Mouse (Mus musculus) lung, embryonic 16.5 days (tissue): ENCODE results near the gene Rnf34. TPM values are rescaled to one million over a fixed set of nuclear protein-coding genes. Genes with fewer than 3 reads are reported as not detected.

Source experiments
- ATAC-seq: fragments of 200-750 bp; cut with Nextera tagmentation; 2 replicates; pipeline ENCODE4 v1.8.0; 2017; ENCODE audit warnings: low read depth, mild to moderate bottlenecking, moderate library complexity
- H3K27ac ChIP-seq: fragments of 300-500 bp; sonication (generic); 2 replicates; pipeline ENCODE4 v1.5.1; 2014; ENCODE audit warnings: mild to moderate bottlenecking, control low read depth, low read length
- H3K27me3 ChIP-seq: fragments of 300-500 bp; sonication (generic); 2 replicates; pipeline ENCODE4 v1.6.1; 2014; ENCODE audit warnings: low read depth, low read length, mixed read lengths; ENCODE audit not compliant: control insufficient read depth, insufficient read depth
- H3K36me3 ChIP-seq: fragments of 300-500 bp; sonication (generic); 2 replicates; pipeline ENCODE4 v1.6.1; 2014; ENCODE audit warnings: low read length; ENCODE audit not compliant: control insufficient read depth, insufficient read depth
- H3K4me1 ChIP-seq: fragments of 300-500 bp; sonication (generic); replicated peaks from 2 replicates; pipeline ENCODE4 v1.6.1; 2014; ENCODE audit warnings: low read length, mixed read lengths; ENCODE audit not compliant: control insufficient read depth, insufficient read depth
- H3K4me2 ChIP-seq: fragments of 300-500 bp; sonication (generic); 2 replicates; pipeline ENCODE4 v1.6.1; 2014; ENCODE audit warnings: low read depth, low read length, control low read depth
- H3K4me3 ChIP-seq: fragments of 300-500 bp; sonication (generic); 2 replicates; pipeline ENCODE4 v1.5.1; 2014; ENCODE audit warnings: mild to moderate bottlenecking, low read length, control low read depth
- H3K9ac ChIP-seq: fragments of 300-500 bp; sonication (generic); 2 replicates; pipeline ENCODE4 v1.6.1; 2014; ENCODE audit warnings: low read length, control low read depth
- H3K9me3 ChIP-seq: fragments of 300-500 bp; sonication (generic); 2 replicates; pipeline ENCODE4 v1.6.1; 2016; ENCODE audit warnings: low read length; ENCODE audit not compliant: control insufficient read depth
- WGBS: fragments of 180-500 bp; shearing (Covaris S2); extraction: QIAGEN DNeasy Blood & Tissue Kit; methylation state at CpG from one replicate; pipeline ENCODE4 v1.1.7; 2014; 5-methylcytosine and 5-hydroxymethylcytosine counted together
- polyA plus RNA-seq: library from polyadenylated mRNA; unstranded; fragments of >200 nt; fragmentation: Nextera tagmentation; extraction: Ambion mirVana; gene quantifications from 2 replicates; pipeline ENCODE4 v1.2.1, GENCODE M21; 2015

The Rnf34 gene
- polyA plus RNA-seq, 1 experiment from 2014 or later, result 29.1 TPM

DNA sequence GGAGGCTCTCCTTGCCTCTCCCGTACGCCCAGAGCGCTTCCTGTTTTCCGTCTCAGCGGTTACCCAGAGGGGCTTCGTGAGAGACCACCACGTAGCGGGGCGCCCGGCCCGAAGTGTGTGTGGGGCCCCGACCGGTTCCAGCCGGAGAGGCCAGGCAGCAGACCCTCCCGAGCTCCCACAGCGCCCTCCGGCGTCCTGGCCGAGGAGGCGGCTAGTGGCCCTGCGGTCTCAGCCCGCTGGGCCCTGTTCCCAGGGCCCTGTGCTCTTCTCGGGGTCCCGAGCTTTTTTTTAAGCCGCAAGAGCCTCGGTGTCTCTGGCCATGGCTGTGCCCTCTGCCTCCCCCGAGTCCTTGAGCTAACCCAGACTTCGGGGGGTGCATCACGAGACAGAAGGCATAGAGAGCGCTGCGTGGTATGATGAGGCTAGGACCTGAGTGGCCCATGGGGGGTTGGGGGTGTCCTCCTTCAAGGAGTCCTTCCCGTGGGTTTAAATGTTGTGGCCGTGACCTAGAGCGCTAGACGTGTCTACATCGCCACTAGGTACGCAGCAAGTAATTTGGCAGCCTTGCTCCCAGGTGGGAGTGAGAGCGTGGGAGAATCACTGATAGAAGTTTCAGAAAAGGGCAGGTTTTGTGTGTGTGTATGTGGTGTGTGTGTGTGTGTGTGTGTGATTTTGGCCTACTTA lies 613 bp downstream of the Rnf34 start:
- H3K9me3 ChIP-seq, result no peaks in the 10 kb centered on the region
- H3K36me3 ChIP-seq, result no peaks in the 10 kb centered on the region
- peak overlapping the region; percentile 94 for H3K9ac ChIP-seq
- H3K4me2 ChIP-seq, result peak overlapping the region; percentile 97
- peaks cover 16% of the 10 kb centered on the region for H3K4me1 ChIP-seq
- peak; percentile 69 for ATAC-seq
- H3K4me3 ChIP-seq, result peak overlapping the region; percentile 94
- no peaks in the 10 kb centered on the region for H3K27me3 ChIP-seq
- under 1% methylated on average over 38 of the region's 38 CpGs for WGBS
- peak overlapping the region; percentile 89 for H3K27ac ChIP-seq

DNA sequence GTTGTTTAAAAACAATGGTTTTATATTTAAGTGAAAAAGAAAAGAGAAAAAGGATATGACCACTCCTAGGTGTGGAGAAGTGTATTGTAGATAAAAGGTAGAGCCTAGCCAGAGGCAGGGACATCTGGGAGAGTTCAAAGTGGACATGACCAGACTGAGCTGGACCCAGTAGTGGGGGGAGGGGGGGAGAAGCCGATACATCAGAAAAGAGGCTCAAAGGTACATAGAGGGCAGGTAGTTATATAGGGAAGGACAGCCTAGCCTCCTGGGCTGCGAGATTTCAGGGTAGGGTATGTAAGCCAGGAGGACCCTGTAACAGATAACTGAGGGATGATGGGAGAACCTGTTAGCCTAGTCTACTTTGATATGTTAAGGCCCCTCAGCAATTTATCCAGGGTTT lies 2.8 kb downstream of the Rnf34 start:
- Histone ChIP-seq H3K4me1 (peaks cover 16% of the 10 kb centered on the region), H3K27ac (no peak overlapping the region), H3K9ac (no peak overlapping the region), H3K4me3 (no peak overlapping the region), H3K9me3 (no peaks in the 10 kb centered on the region), H3K4me2 (no peak overlapping the region), H3K27me3 (no peaks in the 10 kb centered on the region), H3K36me3 (no peaks in the 10 kb centered on the region)
- ATAC-seq, result no peak
- 68% methylated on average over 2 of the region's 2 CpGs for WGBS

DNA sequence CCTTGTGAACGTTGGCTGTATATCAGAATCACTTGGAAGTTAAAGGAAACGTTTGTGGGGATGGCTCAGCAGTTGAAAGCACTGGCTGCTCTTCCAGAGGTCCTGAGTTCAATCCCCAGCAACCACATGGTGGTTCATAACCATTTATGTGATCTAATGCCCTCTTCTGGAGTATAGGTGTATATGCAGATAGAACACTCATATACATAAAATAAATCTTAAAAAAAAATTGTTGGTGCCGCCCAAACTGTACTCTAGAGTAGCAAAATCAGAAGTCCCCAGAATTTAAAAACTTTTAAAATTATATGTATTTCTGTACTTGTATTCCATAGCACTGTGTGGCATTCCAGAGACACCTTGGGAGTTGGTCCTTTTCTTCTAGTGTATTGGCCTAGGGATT lies 6.0 kb downstream of the Rnf34 start:
- Histone ChIP-seq H3K27ac (no peak overlapping the region), H3K27me3 (no peaks in the 10 kb centered on the region), H3K36me3 (no peaks in the 10 kb centered on the region), H3K4me2 (no peak overlapping the region), H3K4me3 (no peak overlapping the region), H3K9ac (no peak overlapping the region), H3K4me1 (peaks cover 7% of the 10 kb centered on the region), H3K9me3 (no peaks in the 10 kb centered on the region)
- no peak for ATAC-seq
- 71% methylated on average over 3 of the region's 3 CpGs for WGBS

DNA sequence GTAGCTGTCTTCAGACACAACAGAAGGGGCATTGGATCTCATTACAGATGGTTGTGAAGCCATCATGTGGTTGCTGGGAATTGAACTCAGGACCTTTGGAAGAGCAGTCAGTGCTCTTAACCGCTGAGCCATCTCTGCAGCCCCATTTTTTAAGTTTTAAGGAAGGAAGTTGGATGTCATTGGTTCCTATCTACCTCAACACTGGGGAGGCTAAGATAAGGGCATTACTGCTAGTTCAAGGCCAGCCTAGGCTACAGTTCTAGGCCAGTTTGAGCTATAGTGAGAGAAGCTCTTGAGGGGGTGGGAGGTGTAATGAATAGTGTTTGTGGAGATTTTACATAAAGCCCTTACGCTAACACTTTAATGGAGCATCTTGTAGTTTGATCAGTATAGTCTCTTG lies 13.2 kb downstream of the Rnf34 start:
- H3K27ac ChIP-seq, result no peak overlapping the region
- no peaks in the 10 kb centered on the region for H3K27me3 ChIP-seq
- ATAC-seq, result no peak
- WGBS, result 85% methylated on average over 2 of the region's 2 CpGs
- no peak overlapping the region for H3K4me3 ChIP-seq
- no peaks in the 10 kb centered on the region for H3K4me1 ChIP-seq
- H3K9ac ChIP-seq, result no peak overlapping the region
- peaks cover 32% of the 10 kb centered on the region for H3K36me3 ChIP-seq
- H3K4me2 ChIP-seq, result no peak overlapping the region
- H3K9me3 ChIP-seq, result no peaks in the 10 kb centered on the region

DNA sequence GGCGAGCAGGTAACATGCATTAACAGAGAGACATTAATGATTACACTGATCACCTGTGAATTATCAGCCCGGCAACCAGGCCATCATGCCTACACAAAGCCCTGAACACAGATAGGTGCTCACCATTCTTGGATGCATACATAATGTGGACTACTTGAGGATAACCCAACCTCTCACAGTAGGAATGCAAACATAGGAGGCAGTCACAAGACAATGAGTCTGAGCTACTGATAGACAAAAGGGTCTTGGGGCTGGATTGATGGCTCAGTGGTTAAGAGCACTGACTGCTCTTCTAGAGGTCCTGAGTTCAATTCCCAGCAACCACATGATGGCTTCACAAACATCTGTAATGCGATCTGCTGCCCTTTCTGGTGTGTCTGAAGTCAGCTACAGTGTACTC lies 22.8 kb downstream of the Rnf34 start:
- no peak overlapping the region for H3K9ac ChIP-seq
- H3K36me3 ChIP-seq, result peaks cover 26% of the 10 kb centered on the region
- no peak overlapping the region for H3K27ac ChIP-seq
- H3K4me3 ChIP-seq, result no peak overlapping the region
- no peaks in the 10 kb centered on the region for H3K27me3 ChIP-seq
- H3K4me1 ChIP-seq, result no peaks in the 10 kb centered on the region
- H3K9me3 ChIP-seq, result no peaks in the 10 kb centered on the region
- H3K4me2 ChIP-seq, result no peak overlapping the region
- no peak for ATAC-seq
- 89% methylated on average over 3 of the region's 3 CpGs for WGBS

DNA sequence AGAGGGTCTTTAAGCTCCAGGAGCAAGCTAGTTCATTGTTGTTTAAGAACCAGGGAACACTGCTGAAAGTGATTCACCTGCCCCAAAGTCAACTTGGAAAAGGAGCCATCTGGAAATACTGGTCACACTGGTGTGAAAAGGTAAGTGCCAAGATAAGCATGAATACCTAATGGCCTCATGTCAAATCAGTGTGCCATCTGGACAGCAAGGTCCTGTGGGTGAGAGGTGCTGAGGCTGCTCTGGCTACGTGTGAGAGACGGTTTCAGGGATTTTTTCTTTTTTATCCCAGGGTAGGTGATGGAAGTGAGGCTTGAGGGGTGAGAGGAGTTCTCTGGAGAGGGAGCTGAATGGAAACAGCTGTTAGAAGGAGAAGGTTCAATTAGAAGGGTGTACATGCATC lies 23.7 kb downstream of the Rnf34 start:
- 60% methylated on average over 2 of the region's 2 CpGs for WGBS
- no peak overlapping the region for H3K4me3 ChIP-seq

DNA sequence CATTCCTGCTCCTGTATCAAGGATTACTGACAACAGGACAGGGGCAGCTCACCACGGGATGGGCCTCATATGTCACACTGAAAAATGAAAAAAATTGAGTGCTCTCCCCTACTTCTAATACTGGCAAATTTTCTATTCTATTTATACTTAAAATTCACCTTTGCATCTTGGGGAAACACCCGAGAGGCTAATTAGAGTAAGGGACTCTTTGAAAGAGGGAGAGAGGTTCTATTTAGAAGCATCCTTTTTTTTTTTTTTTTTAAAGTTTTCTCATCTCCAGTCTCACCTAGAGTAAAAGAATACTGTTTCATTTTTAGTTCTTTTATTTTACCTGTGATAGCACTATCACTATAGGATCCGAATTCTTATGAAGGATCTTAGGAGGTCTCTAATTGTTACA lies 24.5 kb downstream of the Rnf34 start:
- H3K4me3 ChIP-seq, result no peak overlapping the region
- no peak overlapping the region for H3K4me2 ChIP-seq
- H3K9me3 ChIP-seq, result no peaks in the 10 kb centered on the region
- no peaks in the 10 kb centered on the region for H3K4me1 ChIP-seq
- H3K36me3 ChIP-seq, result peaks cover 26% of the 10 kb centered on the region
- WGBS, result 83% methylated on average over 3 of the region's 3 CpGs
- H3K27ac ChIP-seq, result no peak overlapping the region
- no peaks in the 10 kb centered on the region for H3K27me3 ChIP-seq
- H3K9ac ChIP-seq, result no peak overlapping the region
- ATAC-seq, result no peak

More for the DNA sequence above, 23.7 kb downstream of the Rnf34 start:
- Histone ChIP-seq H3K36me3 (peaks cover 26% of the 10 kb centered on the region), H3K4me1 (no peaks in the 10 kb centered on the region), H3K4me2 (no peak overlapping the region), H3K27ac (no peak overlapping the region), H3K9me3 (no peaks in the 10 kb centered on the region), H3K9ac (no peak overlapping the region), H3K27me3 (no peaks in the 10 kb centered on the region)
- ATAC-seq, result no peak

DNA sequence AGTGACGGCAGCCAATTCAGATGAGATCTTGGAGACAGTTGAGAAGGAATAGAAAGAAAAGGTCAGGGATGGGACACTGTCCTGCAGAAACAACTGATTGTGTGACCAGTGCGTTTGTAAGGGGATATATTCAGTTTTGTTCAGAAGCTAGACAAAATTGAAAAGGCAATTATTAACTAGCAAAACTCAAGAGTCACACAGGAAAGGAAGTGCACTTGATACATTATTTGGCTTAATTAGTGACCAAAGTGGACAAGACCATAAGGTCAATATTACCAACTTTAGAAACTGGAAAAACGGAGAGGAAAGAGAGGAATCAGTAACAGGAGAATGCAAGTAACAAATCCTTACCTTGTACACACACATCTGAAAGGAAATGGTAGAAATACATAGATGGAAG lies 26.8 kb downstream of the Rnf34 start:
- Histone ChIP-seq H3K36me3 (peaks cover 25% of the 10 kb centered on the region), H3K9me3 (no peaks in the 10 kb centered on the region), H3K9ac (no peak overlapping the region), H3K4me1 (no peaks in the 10 kb centered on the region), H3K4me3 (no peak overlapping the region), H3K27ac (no peak overlapping the region), H3K4me2 (no peak overlapping the region), H3K27me3 (no peaks in the 10 kb centered on the region)
- no peak for ATAC-seq
- 65% methylated on average over 3 of the region's 3 CpGs for WGBS

DNA sequence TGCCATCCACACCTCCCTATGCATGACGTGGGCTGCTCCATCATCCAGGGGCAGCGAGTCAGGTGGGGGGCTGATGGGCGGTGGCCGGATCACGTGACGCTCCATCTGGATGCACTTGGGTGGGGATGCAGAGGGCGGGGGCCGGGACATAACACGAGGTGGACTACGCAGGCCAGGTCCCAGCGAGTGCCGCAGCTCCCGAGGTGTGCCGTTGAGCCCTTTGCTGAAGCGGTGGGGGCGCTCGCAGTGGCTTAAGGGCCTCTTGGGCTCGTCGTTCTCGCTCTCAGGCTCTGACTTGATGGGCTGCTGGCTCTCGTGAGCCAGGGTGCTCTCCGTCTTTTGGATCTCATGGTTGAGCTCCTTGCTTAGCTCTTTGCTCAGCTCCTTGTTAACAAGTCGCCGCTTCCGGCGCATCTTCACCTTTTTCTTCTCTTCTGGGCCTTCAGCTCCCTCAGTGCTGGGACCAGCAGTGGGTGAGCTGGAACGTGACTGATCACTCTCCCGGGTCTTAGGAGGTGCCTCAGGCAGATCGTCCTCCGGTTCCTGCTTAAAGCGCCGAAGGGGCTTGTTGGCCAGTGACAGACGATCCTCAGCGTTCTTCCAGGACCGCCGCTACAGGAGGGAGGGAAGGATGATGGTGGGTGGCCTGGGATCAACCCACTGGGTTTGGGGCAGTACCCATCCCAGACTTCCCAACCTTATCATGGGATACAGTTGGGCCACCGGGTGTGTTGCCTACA lies 30.6 kb downstream of the Rnf34 start:
- ATAC-seq, result no peak
- Histone ChIP-seq H3K9me3 (no peaks in the 10 kb centered on the region), H3K27me3 (no peaks in the 10 kb centered on the region), H3K27ac (no peak overlapping the region), H3K36me3 (peaks cover 23% of the 10 kb centered on the region), H3K4me3 (no peak overlapping the region), H3K4me2 (no peak overlapping the region), H3K9ac (no peak overlapping the region), H3K4me1 (peaks cover 1% of the 10 kb centered on the region)
- 93% methylated on average over 37 of the region's 37 CpGs for WGBS
